Mouse (Mus musculus) heart, postnatal 25 days (tissue): ENCODE data around the gene Tmf1. TPM values are rescaled to one million over a fixed set of nuclear protein-coding genes. Genes with fewer than 3 reads are reported as not detected.

Experiments
- DNase-seq: peaks from one replicate; pipeline ENCODE4 v3.0.0; 2022; ENCODE audit warnings: low spot score
- intact Hi-C: fragments of 180-260 bp; cut with DNase I; formaldehyde crosslinking; loops from one replicate; pipeline ENCODE4 v1.15.1; 2025
- total RNA-seq, 2 experiments: library from RNA; stranded (reverse); gene quantifications; 2 replicates each; pipeline ENCODE4 v1.2.3; 2021

The Tmf1 gene
- total RNA-seq, 2 experiments from 2014 or later = 33.3 to 36.4 TPM

- DNase-seq = no peak
- intact Hi-C loops = no loop called here
These were observed 62.0 kb downstream of the Tmf1 start for GRCm38 (mm10) chr6:97116896-97117295.

GRCm38 (mm10) chr6:97114821-97115220 is 64.1 kb downstream of the Tmf1 start:
- intact Hi-C loops = no loop called here
- no peak for DNase-seq

GRCm38 (mm10) chr6:97112177-97112576 is 66.7 kb downstream of the Tmf1 start:
- intact Hi-C loops = no loop called here
- DNase-seq = no peak

GRCm38 (mm10) chr6:97106777-97107176 is 72.1 kb downstream of the Tmf1 start:
- DNase-seq = no peak
- intact Hi-C loops = loop anchor here (5.0 kb wide), 1 partner anchor 79 kb away; no protein-coding TSS in a partner anchor

GRCm38 (mm10) chr6:97106106-97106505 is 72.8 kb downstream of the Tmf1 start:
- DNase-seq = no peak
- intact Hi-C loops = loop anchor here (5.0 kb wide), 1 partner anchor 79 kb away; no protein-coding TSS in a partner anchor

GRCm38 (mm10) chr6:97104264-97104852 is 74.6 kb downstream of the Tmf1 start:
- intact Hi-C loops = no loop called here
- DNase-seq = no peak

Other genes starting within 250 kb of the Tmf1 start
- gene Fam19a4, start 118.7 kb downstream of the Tmf1 start, total RNA-seq = not detected
- 10 to 100 TPM; 13.3 to 14.8 TPM for gene Eogt, start 29.9 kb downstream of the Tmf1 start, total RNA-seq
- gene Uba3, start 26.5 kb upstream of the Tmf1 start, total RNA-seq = 10 to 100 TPM; 63.0 to 64.0 TPM
- gene Arl6ip5, start 31.6 kb upstream of the Tmf1 start, total RNA-seq = 100 to 1,000 TPM; 114 to 127 TPM
- 10 to 100 TPM; 62.9 to 66.5 TPM for gene Lmod3, start 73.6 kb upstream of the Tmf1 start, total RNA-seq